Mouse (Mus musculus) gastrocnemius, adult 18-20 months (tissue): ENCODE results near the gene Olfr874. TPM values are rescaled to one million over a fixed set of nuclear protein-coding genes. Genes with fewer than 3 reads are reported as not detected.
"Not testable (repeated sequence)": the region's sequence is repeated elsewhere in the genome, so short reads cannot be mapped to it uniquely, and the experiment has no call there.

Experiments
- DNase-seq: peaks from one replicate; pipeline ENCODE4 v3.0.0; 2021; ENCODE audit warnings: low spot score
- long read RNA-seq, 2 experiments: library from polyadenylated mRNA; stranded (forward); transcript quantifications; one replicate each; pipeline ENCODE4 v2.0.0; 2021
- total RNA-seq, 2 experiments: library from RNA; stranded (reverse); gene quantifications; 2 replicates each; pipeline ENCODE4 v1.2.3; 2021

Gene Olfr874
- total RNA-seq, result not detected
- long read RNA-seq, experiment 1, result 0 reads
- long read RNA-seq, experiment 2, result 0 reads

- DNase-seq, result no peak
Measured at GRCm38 (mm10) chr9:37744806-37745205, at the start of gene Olfr874. Gene Olfr874, plus strand, starts transcription at chr9:37745106.

- DNase-seq, result no peak
Measured at GRCm38 (mm10) chr9:37716150-37716549, 28.8 kb upstream of the Olfr874 start, which contains the start of gene Olfr160. Gene Olfr160, minus strand, starts transcription at chr9:37716250.

- no peak for DNase-seq
Measured at GRCm38 (mm10) chr9:37734310-37734709, 10.6 kb upstream of the Olfr874 start.

- DNase-seq, result no peak
Measured at GRCm38 (mm10) chr9:37750319-37751075, 5.6 kb downstream of the Olfr874 start.

GRCm38 (mm10) chr9:37751467-37751866 lies 6.6 kb downstream of the Olfr874 start:
- DNase-seq, result no peak

- DNase-seq, result no peak
Measured at GRCm38 (mm10) chr9:37752006-37752405, 7.1 kb downstream of the Olfr874 start.

- no peak for DNase-seq
Measured at GRCm38 (mm10) chr9:37761728-37762127, 16.8 kb downstream of the Olfr874 start.

- DNase-seq, result no peak
Measured at GRCm38 (mm10) chr9:37762541-37762940, 17.6 kb downstream of the Olfr874 start.

GRCm38 (mm10) chr9:37770661-37771060 lies 25.8 kb downstream of the Olfr874 start:
- no peak for DNase-seq

GRCm38 (mm10) chr9:37771759-37772158 lies 26.9 kb downstream of the Olfr874 start, which contains the start of gene Olfr875:
Gene Olfr875, plus strand, starts transcription at chr9:37771857.
- DNase-seq, result no peak

- DNase-seq, result no peak
Measured at GRCm38 (mm10) chr9:37782766-37783260, 37.9 kb downstream of the Olfr874 start.

GRCm38 (mm10) chr9:37783394-37784387 lies 38.8 kb downstream of the Olfr874 start:
- not testable (repeated sequence) for DNase-seq

- no peak for DNase-seq
Measured at GRCm38 (mm10) chr9:37786411-37786810, 41.5 kb downstream of the Olfr874 start.

Other genes with a start within 250 kb of the Olfr874 start
- gene Esam, start 217.0 kb upstream of the Olfr874 start, total RNA-seq, result 10 to 100 TPM; 17.9 to 18.5 TPM
- gene Vsig2, start 205.9 kb upstream of the Olfr874 start, total RNA-seq, result under 1 TPM; 0.55 to 0.85 TPM
- gene Nrgn, start 192.2 kb upstream of the Olfr874 start, total RNA-seq, result under 1 TPM; 0.34 to 0.57 TPM
- gene Siae, start 189.4 kb upstream of the Olfr874 start, total RNA-seq, result 1 to 10 TPM; 3.3 to 4.0 TPM
- gene Spa17, start 131.4 kb upstream of the Olfr874 start, total RNA-seq, result 1 to 10 TPM; 2.8 to 3.5 TPM
- gene Tbrg1, start 87.8 kb upstream of the Olfr874 start, total RNA-seq, result 10 to 100 TPM; 30.6 to 33.3 TPM
- gene Panx3, start 75.9 kb upstream of the Olfr874 start, total RNA-seq, result not detected
- gene Olfr160, start 28.9 kb upstream of the Olfr874 start, total RNA-seq, result not detected
- gene Olfr875, start 26.8 kb downstream of the Olfr874 start, total RNA-seq, result not detected
- gene Olfr876, start 57.9 kb downstream of the Olfr874 start, total RNA-seq, result not detected
- not detected for gene Olfr877, start 109.2 kb downstream of the Olfr874 start, total RNA-seq
- gene Olfr145, start 151.6 kb downstream of the Olfr874 start, total RNA-seq, result not detected
- not detected for gene Olfr878, start 172.7 kb downstream of the Olfr874 start, total RNA-seq
- not detected for gene Olfr881, start 246.7 kb downstream of the Olfr874 start, total RNA-seq